Mouse (Mus musculus): Measurements from ENCODE around the gene Pknox2. TPM values are rescaled to one million over a fixed set of nuclear protein-coding genes. Genes with fewer than 3 reads are reported as not detected.
A peak's percentile ranks its signal among the peaks of the same experiment; 100 is the strongest.

Gene Pknox2
- total RNA-seq, 2 experiments from 2014 or later: 5.2 to 5.8 TPM

- peak; percentile 85 to 87 for DNase-seq
- intact Hi-C loops (cut with DNase I): loop anchor here (1.0 to 2.0 kb wide), 3 partner anchors 52 to 314 kb away; partner anchors contain the start of gene Pknox2
These were observed 230.8 kb downstream of the Pknox2 start for GRCm38 (mm10) chr9:36916362-36916761.

- intact Hi-C loops (cut with DNase I): no loop called here
- peak; percentile 26 to 41 for DNase-seq
These were observed 241.8 kb downstream of the Pknox2 start for GRCm38 (mm10) chr9:36905452-36905851.

GRCm38 (mm10) chr9:36900464-36900863, 246.7 kb downstream of the Pknox2 start:
- no peak for DNase-seq
- intact Hi-C loops (cut with DNase I): no loop called here

- DNase-seq: peak; percentile 77 to 87
- intact Hi-C loops (cut with DNase I): loop anchor here (5.0 kb wide), 2 partner anchors 249 to 429 kb away; partner anchors contain the start of gene Pknox2
These were observed 248.6 kb downstream of the Pknox2 start for GRCm38 (mm10) chr9:36898560-36898959.

GRCm38 (mm10) chr9:36895009-36895693, 252.1 kb downstream of the Pknox2 start:
- intact Hi-C loops (cut with DNase I): loop anchor here (1.0 to 5.0 kb wide), 4 partner anchors 74 to 432 kb away; partner anchors contain the start of gene Pknox2
- DNase-seq: peak; percentile 71 to 76

- intact Hi-C loops (cut with DNase I): loop anchor here (2.0 kb wide), 1 partner anchor 75 kb away; no protein-coding TSS in a partner anchor
- no peak for DNase-seq
These were observed 253.0 kb downstream of the Pknox2 start for GRCm38 (mm10) chr9:36894242-36894641.

- no peak for DNase-seq
- intact Hi-C loops (cut with DNase I): no loop called here
These were observed 253.7 kb downstream of the Pknox2 start for GRCm38 (mm10) chr9:36893413-36893990.

- DNase-seq: peak; percentile 31 to 69
- intact Hi-C loops (cut with DNase I): no loop called here
These were observed 256.7 kb downstream of the Pknox2 start for GRCm38 (mm10) chr9:36890552-36890951.

- intact Hi-C loops (cut with DNase I): loop anchor here (5.0 kb wide), 1 partner anchor 68 kb away; no protein-coding TSS in a partner anchor
- peak in 1 of 2 experiments; percentile 35 for DNase-seq
These were observed 262.0 kb downstream of the Pknox2 start for GRCm38 (mm10) chr9:36885237-36885636.

GRCm38 (mm10) chr9:36883569-36883968, 263.6 kb downstream of the Pknox2 start:
- DNase-seq: no peak
- intact Hi-C loops (cut with DNase I): no loop called here

- intact Hi-C loops (cut with DNase I): no loop called here
- no peak for DNase-seq
These were observed 265.0 kb downstream of the Pknox2 start for GRCm38 (mm10) chr9:36882034-36882745.

GRCm38 (mm10) chr9:36881615-36882014, 265.6 kb downstream of the Pknox2 start:
- intact Hi-C loops (cut with DNase I): no loop called here
- no peak for DNase-seq

- no peak for DNase-seq
- intact Hi-C loops (cut with DNase I): no loop called here
These were observed 270.4 kb downstream of the Pknox2 start for GRCm38 (mm10) chr9:36876787-36877186.

- intact Hi-C loops (cut with DNase I): no loop called here
- DNase-seq: no peak
These were observed 270.9 kb downstream of the Pknox2 start for GRCm38 (mm10) chr9:36876313-36876712.

- no peak for DNase-seq
- intact Hi-C loops (cut with DNase I): no loop called here
These were observed 273.4 kb downstream of the Pknox2 start for GRCm38 (mm10) chr9:36873796-36874195.

GRCm38 (mm10) chr9:36870263-36870662, 276.9 kb downstream of the Pknox2 start:
- intact Hi-C loops (cut with DNase I): no loop called here
- DNase-seq: no peak

GRCm38 (mm10) chr9:36868662-36869061, 278.5 kb downstream of the Pknox2 start:
- no peak for DNase-seq
- intact Hi-C loops (cut with DNase I): no loop called here

- no peak for DNase-seq
- intact Hi-C loops (cut with DNase I): no loop called here
These were observed 282.1 kb downstream of the Pknox2 start for GRCm38 (mm10) chr9:36864862-36865813.

GRCm38 (mm10) chr9:36863694-36864093, 283.5 kb downstream of the Pknox2 start:
- no peak for DNase-seq
- intact Hi-C loops (cut with DNase I): no loop called here

- no peak for DNase-seq
- intact Hi-C loops (cut with DNase I): no loop called here
These were observed 284.6 kb downstream of the Pknox2 start for GRCm38 (mm10) chr9:36862576-36862975.

All from heart, postnatal 10 days (tissue).